Mouse (Mus musculus): Measurements from ENCODE around the gene Smco1.

The Smco1 gene

GRCm38 (mm10) chr16:32312386-32312785, 41.1 kb downstream of the Smco1 start:
- DNase-seq: no peak

- no peak for DNase-seq
These were observed 41.6 kb downstream of the Smco1 start for GRCm38 (mm10) chr16:32312859-32313258.

DNA sequence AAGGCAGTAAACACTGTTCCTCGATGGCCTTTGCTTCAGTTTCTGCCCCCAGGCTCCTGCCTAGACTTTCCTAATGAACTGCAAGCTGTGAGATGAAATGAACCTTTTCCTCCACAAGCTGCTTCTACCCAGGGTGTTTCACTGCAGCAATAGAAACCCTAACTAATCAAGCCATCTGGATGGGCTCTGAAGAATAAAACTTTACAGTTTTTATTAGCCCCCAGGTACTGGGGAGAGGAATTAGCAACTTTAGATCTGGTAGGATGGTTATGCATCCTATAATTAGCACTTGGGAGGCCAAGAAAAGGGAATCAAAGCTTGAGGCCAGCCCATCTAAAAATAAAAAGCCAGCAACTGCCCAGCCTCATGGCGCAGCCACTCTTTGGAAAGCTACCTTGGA, 45.3 kb downstream of the Smco1 start:
- no peak for DNase-seq

- no peak for DNase-seq
These were observed 52.7 kb downstream of the Smco1 start for GRCm38 (mm10) chr16:32323953-32324352.

Data from lung, postnatal 10 days (tissue).